Mouse (Mus musculus) frontal cortex, adult 2 months (tissue): ENCODE data around the gene Slc4a7. TPM values are rescaled to one million over a fixed set of nuclear protein-coding genes. Genes with fewer than 3 reads are reported as not detected.
A peak's percentile ranks its signal among the peaks of the same experiment; 100 is the strongest.

Experiments
- DNase-seq, 2 experiments: peaks; one replicate each; pipeline ENCODE4 v3.0.0; 2022; ENCODE audit warnings: low spot score in 1 of 2; ENCODE audit errors: extremely low spot score in 1 of 2
- polyA plus RNA-seq: library from polyadenylated mRNA; depleted of rRNA; stranded (reverse); fragments of >200 nt; gene quantifications from 2 replicates; pipeline ENCODE4 v1.2.3, GENCODE M21; 2012; rRNA removed

Slc4a7 gene
- polyA plus RNA-seq, result 14.6 and 15.8 TPM in 2 replicates

- no peak for DNase-seq
Measured at GRCm38 (mm10) chr14:14701710-14702329, at the start of gene Slc4a7. Gene Slc4a7, plus strand, starts transcription at chr14:14702279.

- no peak for DNase-seq
Measured at GRCm38 (mm10) chr14:14670597-14670996, 31.5 kb upstream of the Slc4a7 start.

GRCm38 (mm10) chr14:14681611-14682010 lies 20.5 kb upstream of the Slc4a7 start:
- no peak for DNase-seq

- DNase-seq, result no peak
Measured at GRCm38 (mm10) chr14:14684771-14685170, 17.3 kb upstream of the Slc4a7 start.

GRCm38 (mm10) chr14:14686101-14686551 lies 16.0 kb upstream of the Slc4a7 start:
- no peak for DNase-seq

- DNase-seq, result no peak
Measured at GRCm38 (mm10) chr14:14687258-14687890, 14.7 kb upstream of the Slc4a7 start.

- DNase-seq, result peak; percentile 66 to 92
Measured at GRCm38 (mm10) chr14:14702399-14703345, 593 bp downstream of the Slc4a7 start.

- peak in 1 of 2 experiments; percentile 24 for DNase-seq
Measured at GRCm38 (mm10) chr14:14703346-14703871, 1.3 kb downstream of the Slc4a7 start.

GRCm38 (mm10) chr14:14704651-14705050 lies 2.6 kb downstream of the Slc4a7 start:
- no peak for DNase-seq

- no peak for DNase-seq
Measured at GRCm38 (mm10) chr14:14705126-14705525, 3.0 kb downstream of the Slc4a7 start.

GRCm38 (mm10) chr14:14706381-14706780 lies 4.3 kb downstream of the Slc4a7 start:
- no peak for DNase-seq

GRCm38 (mm10) chr14:14707061-14707460 lies 5.0 kb downstream of the Slc4a7 start:
- DNase-seq, result no peak

- no peak for DNase-seq
Measured at GRCm38 (mm10) chr14:14709021-14709420, 6.9 kb downstream of the Slc4a7 start.

- DNase-seq, result peak in 1 of 2 experiments; percentile 37
Measured at GRCm38 (mm10) chr14:14714130-14714529, 12.1 kb downstream of the Slc4a7 start.

- no peak for DNase-seq
Measured at GRCm38 (mm10) chr14:14715794-14716193, 13.7 kb downstream of the Slc4a7 start.

GRCm38 (mm10) chr14:14716843-14717242 lies 14.8 kb downstream of the Slc4a7 start:
- DNase-seq, result no peak

- DNase-seq, result no peak
Measured at GRCm38 (mm10) chr14:14718556-14718955, 16.5 kb downstream of the Slc4a7 start.

- DNase-seq, result no peak
Measured at GRCm38 (mm10) chr14:14781169-14781568, 79.1 kb downstream of the Slc4a7 start.

- no peak for DNase-seq
Measured at GRCm38 (mm10) chr14:14784223-14784622, 82.1 kb downstream of the Slc4a7 start.

- no peak for DNase-seq
Measured at GRCm38 (mm10) chr14:14786979-14787378, 84.9 kb downstream of the Slc4a7 start.
